Mouse (Mus musculus) midbrain, embryonic 13.5 days (tissue): Measurements from ENCODE around the gene Dyrk1b. TPM values are rescaled to one million over a fixed set of nuclear protein-coding genes. Genes with fewer than 3 reads are reported as not detected.
"Not testable (repeated sequence)": the region's sequence is repeated elsewhere in the genome, so short reads cannot be mapped to it uniquely, and the experiment has no call there.

Experiments
- ATAC-seq: fragments of 200-750 bp; cut with Nextera tagmentation; 2 replicates; pipeline ENCODE4 v1.8.0; 2017; ENCODE audit warnings: mild to moderate bottlenecking, moderate TSS enrichment, moderate library complexity
- H3K27ac ChIP-seq: fragments of 300-500 bp; sonication (generic); 2 replicates; pipeline ENCODE4 v1.5.1; 2015; ENCODE audit warnings: inconsistent platforms, mild to moderate bottlenecking, moderate library complexity
- H3K27me3 ChIP-seq: fragments of 300-500 bp; sonication (generic); 2 replicates; pipeline ENCODE4 v1.6.1; 2015; ENCODE audit warnings: mild to moderate bottlenecking, inconsistent platforms
- H3K36me3 ChIP-seq: fragments of 300-500 bp; sonication (generic); 2 replicates; pipeline ENCODE4 v1.6.1; 2015; ENCODE audit warnings: mild to moderate bottlenecking, inconsistent platforms
- H3K4me1 ChIP-seq: fragments of 300-500 bp; sonication (generic); replicated peaks from 2 replicates; pipeline ENCODE4 v1.6.1; 2015; ENCODE audit warnings: inconsistent platforms
- H3K4me2 ChIP-seq: fragments of 300-500 bp; sonication (generic); replicated peaks from 2 replicates; pipeline ENCODE4 v1.6.1; 2015; ENCODE audit warnings: moderate library complexity, mild to moderate bottlenecking, inconsistent platforms
- H3K4me3 ChIP-seq: fragments of 300-500 bp; sonication (generic); replicated peaks from 2 replicates; pipeline ENCODE4 v1.5.1; 2015; ENCODE audit warnings: mild to moderate bottlenecking, inconsistent platforms
- H3K9ac ChIP-seq: fragments of 300-500 bp; sonication (generic); replicated peaks from 2 replicates; pipeline ENCODE4 v1.6.1; 2015; ENCODE audit warnings: mild to moderate bottlenecking, inconsistent platforms
- H3K9me3 ChIP-seq: fragments of 300-500 bp; sonication (generic); 2 replicates; pipeline ENCODE4 v1.6.1; 2016; ENCODE audit warnings: mild to moderate bottlenecking, inconsistent platforms
- WGBS: fragments of 180-500 bp; shearing (Covaris S2); methylation state at CpG from one replicate; pipeline ENCODE4 v1.1.7; 2015; 5-methylcytosine and 5-hydroxymethylcytosine counted together
- polyA plus RNA-seq: library from polyadenylated mRNA; unstranded; fragments of >200 nt; fragmentation: Nextera tagmentation; extraction: Ambion mirVana; gene quantifications from 2 replicates; pipeline ENCODE4 v1.2.1, GENCODE M21; 2015

The Dyrk1b gene
- polyA plus RNA-seq, 1 experiment from 2014 or later: 20.8 TPM

- not testable (repeated sequence) for H3K4me1 ChIP-seq, H3K36me3 ChIP-seq, H3K27ac ChIP-seq, H3K9me3 ChIP-seq, H3K4me2 ChIP-seq, H3K9ac ChIP-seq, ATAC-seq, H3K4me3 ChIP-seq, H3K27me3 ChIP-seq
- WGBS: 72% methylated on average over 4 of the region's 4 CpGs
Observed at GRCm38 (mm10) chr7:28226836-28227235, 47.6 kb downstream of the Dyrk1b start.

- H3K27me3 ChIP-seq, H3K4me2 ChIP-seq, H3K9me3 ChIP-seq, ATAC-seq, H3K9ac ChIP-seq, H3K4me1 ChIP-seq, H3K4me3 ChIP-seq, H3K36me3 ChIP-seq, H3K27ac ChIP-seq: not testable (repeated sequence)
- 94% methylated on average over 4 of the region's 4 CpGs for WGBS
Observed at GRCm38 (mm10) chr7:28227421-28227820, 48.2 kb downstream of the Dyrk1b start.

Other genes starting within 250 kb of the Dyrk1b start
- gene Zfp780b, start 200.3 kb upstream of the Dyrk1b start, polyA plus RNA-seq: 34.2 and 35.1 TPM in 2 replicates
- 6.2 and 6.3 TPM in 2 replicates for gene Zfp850, start 165.4 kb upstream of the Dyrk1b start, polyA plus RNA-seq
- gene Psmc4, start 129.4 kb upstream of the Dyrk1b start, polyA plus RNA-seq: 335 and 342 TPM in 2 replicates
- 0.24 TPM in 1 of 2 replicates, not detected in the other for gene Fcgbp, start 108.2 kb upstream of the Dyrk1b start, polyA plus RNA-seq
- gene 9530053A07Rik, start 50.0 kb upstream of the Dyrk1b start, polyA plus RNA-seq: 0.05 TPM in 2 replicates
- 89.5 and 98.1 TPM in 2 replicates for gene Fbl, start 9.8 kb upstream of the Dyrk1b start, polyA plus RNA-seq
- gene Eid2, start 88.4 kb downstream of the Dyrk1b start, polyA plus RNA-seq: 3.8 and 4.3 TPM in 2 replicates
- gene Eid2b, start 98.3 kb downstream of the Dyrk1b start, polyA plus RNA-seq: 36.7 and 41.4 TPM in 2 replicates
- 0.44 and 1.00 TPM in 2 replicates for gene Selenov, start 111.7 kb downstream of the Dyrk1b start, polyA plus RNA-seq
- gene Dll3, start 122.8 kb downstream of the Dyrk1b start, polyA plus RNA-seq: 29.3 and 41.5 TPM in 2 replicates
- 153 TPM in 2 replicates for gene Timm50, start 132.6 kb downstream of the Dyrk1b start, polyA plus RNA-seq
- 98.8 and 99.2 TPM in 2 replicates for gene Supt5, start 159.3 kb downstream of the Dyrk1b start, polyA plus RNA-seq
- gene Rps16, start 171.2 kb downstream of the Dyrk1b start, polyA plus RNA-seq: 531 and 537 TPM in 2 replicates
- gene Plekhg2, start 193.1 kb downstream of the Dyrk1b start, polyA plus RNA-seq: 34.5 and 37.6 TPM in 2 replicates
- 3.1 and 4.2 TPM in 2 replicates for gene Zfp36, start 200.8 kb downstream of the Dyrk1b start, polyA plus RNA-seq
- gene Med29, start 213.2 kb downstream of the Dyrk1b start, polyA plus RNA-seq: 43.4 and 49.5 TPM in 2 replicates
- 97.9 and 99.2 TPM in 2 replicates for gene Paf1, start 213.5 kb downstream of the Dyrk1b start, polyA plus RNA-seq